Mouse (Mus musculus): Measurements from ENCODE around the gene Kir3dl1.
"Not testable (repeated sequence)": the region's sequence is repeated elsewhere in the genome, so short reads cannot be mapped to it uniquely, and the experiment has no call there.

Kir3dl1 gene

DNA sequence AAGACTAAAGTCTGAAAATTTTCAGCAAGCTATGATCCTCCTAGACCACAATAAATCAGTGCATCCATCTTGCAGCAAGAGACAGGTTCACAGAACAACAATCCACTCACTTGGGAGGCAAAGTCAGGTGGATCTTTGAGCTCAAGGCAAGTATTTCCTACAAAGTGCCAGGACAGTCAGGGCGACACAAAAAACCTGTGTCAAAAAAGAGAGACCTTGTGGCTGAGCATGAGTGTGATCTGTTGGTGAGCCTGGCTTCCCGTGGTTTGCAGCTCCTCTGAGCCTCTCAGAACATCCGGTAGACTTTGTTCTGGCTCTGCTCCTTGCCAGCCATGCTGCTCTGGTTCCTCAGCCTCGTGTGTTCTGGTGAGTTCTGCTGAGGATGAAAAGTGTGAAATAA lies at the start of gene Kir3dl1:
TSS of gene Kir3dl1 (plus strand) at position 301 of the 400 bp plus-strand sequence.
- not testable (repeated sequence) for DNase-seq (ENCODE audit: low read depth)

DNA sequence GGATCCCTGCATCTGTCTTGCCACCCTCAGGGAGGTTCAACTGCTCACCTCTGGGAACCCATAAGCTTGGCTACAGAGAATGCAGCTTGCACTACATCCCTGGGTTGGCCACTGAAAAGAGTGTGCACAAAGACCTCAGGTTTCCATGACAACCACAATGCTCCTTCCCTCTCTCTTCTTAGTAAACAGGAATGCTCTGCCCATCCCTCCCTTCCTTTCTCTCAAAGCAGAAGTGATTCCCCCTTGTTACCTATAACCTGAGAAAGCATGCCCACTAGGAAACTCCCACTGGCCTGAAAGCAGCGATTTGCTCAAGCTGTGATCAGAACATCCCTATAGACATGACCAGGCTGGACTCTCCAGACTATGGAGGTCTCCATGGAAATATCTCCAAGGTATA lies 26.2 kb downstream of the Kir3dl1 start, which contains the start of gene Kir3dl2:
TSS of gene Kir3dl2 (minus strand) at position 101 of the 400 bp plus-strand sequence.
- not testable (repeated sequence) for DNase-seq (ENCODE audit: low read depth)

DNA sequence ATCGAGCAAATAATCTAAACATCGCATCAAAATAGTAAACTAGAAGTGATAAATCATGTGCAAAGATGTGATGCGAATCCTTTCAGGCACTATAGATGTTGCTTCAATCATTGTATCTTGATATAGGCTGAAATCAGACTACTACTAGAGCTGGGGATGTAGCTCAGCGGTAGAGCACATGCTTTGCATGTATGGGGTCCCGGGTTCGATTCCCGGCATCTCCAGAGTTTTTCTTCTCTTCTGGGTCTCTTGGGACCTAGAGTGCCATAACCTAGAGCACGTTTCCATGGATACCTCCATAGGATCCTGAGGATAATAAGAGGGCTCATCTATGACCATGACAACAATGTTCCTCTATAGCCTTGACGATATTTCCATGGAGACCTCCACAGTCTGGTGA lies 51.3 kb downstream of the Kir3dl1 start:
- DNase-seq (ENCODE audit: low read depth), result not testable (repeated sequence)
